Mouse (Mus musculus) midbrain, embryonic 10.5 days (tissue): ENCODE results near the gene Fam221a. TPM values are rescaled to one million over a fixed set of nuclear protein-coding genes. Genes with fewer than 3 reads are reported as not detected.
"Not testable (repeated sequence)": the region's sequence is repeated elsewhere in the genome, so short reads cannot be mapped to it uniquely, and the experiment has no call there.

Experiments used
- DNase-seq: peaks from one replicate; pipeline ENCODE4 v3.0.0-alpha.2; 2017; ENCODE audit warnings: low spot score
- H3K27ac ChIP-seq: fragments of 300-500 bp; sonication (generic); replicated peaks from 2 replicates; pipeline ENCODE4 v1.5.1; 2016; ENCODE audit warnings: mild to moderate bottlenecking
- H3K27me3 ChIP-seq: fragments of 300-500 bp; sonication (generic); 2 replicates; pipeline ENCODE4 v1.6.1; 2016; ENCODE audit warnings: low read depth, mild to moderate bottlenecking; ENCODE audit not compliant: poor library complexity, severe bottlenecking
- H3K36me3 ChIP-seq: fragments of 300-500 bp; sonication (generic); 2 replicates; pipeline ENCODE4 v1.6.1; 2016; ENCODE audit warnings: mild to moderate bottlenecking, moderate library complexity
- H3K4me1 ChIP-seq: fragments of 300-500 bp; sonication (generic); 2 replicates; pipeline ENCODE4 v1.6.1; 2016
- H3K4me3 ChIP-seq: fragments of 300-500 bp; sonication (generic); 2 replicates; pipeline ENCODE4 v1.5.1; 2016; ENCODE audit warnings: mild to moderate bottlenecking, moderate library complexity
- H3K9me3 ChIP-seq: fragments of 300-500 bp; sonication (generic); replicated peaks from 2 replicates; pipeline ENCODE4 v1.6.1; 2016; ENCODE audit warnings: mild to moderate bottlenecking
- whole genome bisulfite sequencing: fragments of 180-500 bp; shearing (Covaris S2); methylation state at CpG from one replicate; pipeline ENCODE4 v1.1.7; 2016; 5-methylcytosine and 5-hydroxymethylcytosine counted together
- polyA plus RNA-seq: library from polyadenylated mRNA; unstranded; fragments of >200 nt; fragmentation: Nextera tagmentation; extraction: Ambion mirVana; gene quantifications from 2 replicates; pipeline ENCODE4 v1.2.1, GENCODE M21; 2016

Gene Fam221a
- polyA plus RNA-seq, 1 experiment from 2014 or later = 5.8 TPM

GRCm38 (mm10) chr6:49398365-49398764 is 30.8 kb downstream of the Fam221a start:
- H3K4me3 ChIP-seq = no peak overlapping the region
- DNase-seq = no peak
- no peak overlapping the region for H3K27ac ChIP-seq
- no peaks in the 10 kb centered on the region for H3K4me1 ChIP-seq
- no peaks in the 10 kb centered on the region for H3K27me3 ChIP-seq
- no peaks in the 10 kb centered on the region for H3K36me3 ChIP-seq
- H3K9me3 ChIP-seq = peaks cover 6% of the 10 kb centered on the region; the same call in 1 of the 2 replicates

- H3K36me3 ChIP-seq = no peaks in the 10 kb centered on the region
- WGBS = 89% methylated on average over 3 of the region's 3 CpGs
- H3K27me3 ChIP-seq = no peaks in the 10 kb centered on the region
- H3K4me1 ChIP-seq = no peaks in the 10 kb centered on the region
- DNase-seq = no peak
- no peak overlapping the region for H3K27ac ChIP-seq
- no peaks in the 10 kb centered on the region for H3K9me3 ChIP-seq
- H3K4me3 ChIP-seq = no peak overlapping the region
Measured at GRCm38 (mm10) chr6:49410830-49411229, 43.3 kb downstream of the Fam221a start.

DNA sequence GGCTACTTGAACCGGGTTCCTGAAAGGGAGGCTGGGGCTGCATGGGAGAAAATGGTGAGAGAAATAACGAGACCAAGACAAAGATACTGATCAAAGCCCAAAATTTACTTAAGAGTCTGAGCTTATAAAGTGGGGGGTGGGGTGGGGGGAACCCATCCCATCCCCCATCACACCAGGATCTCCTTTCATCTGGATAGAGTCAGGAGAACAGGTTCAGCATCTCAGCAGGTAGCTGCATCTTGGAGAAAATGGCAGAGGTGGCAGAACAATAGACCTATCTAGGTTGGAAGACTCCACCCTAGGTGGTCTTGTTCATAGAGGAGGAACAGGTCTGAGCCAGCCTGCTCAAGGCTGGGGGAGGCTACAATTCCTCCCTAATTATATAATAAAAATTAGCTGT is 45.4 kb downstream of the Fam221a start:
- not testable (repeated sequence) for H3K4me3 ChIP-seq, H3K9me3 ChIP-seq, H3K27ac ChIP-seq, DNase-seq, H3K27me3 ChIP-seq, H3K4me1 ChIP-seq, H3K36me3 ChIP-seq
- 69% methylated on average over 2 of the region's 2 CpGs for WGBS

DNA sequence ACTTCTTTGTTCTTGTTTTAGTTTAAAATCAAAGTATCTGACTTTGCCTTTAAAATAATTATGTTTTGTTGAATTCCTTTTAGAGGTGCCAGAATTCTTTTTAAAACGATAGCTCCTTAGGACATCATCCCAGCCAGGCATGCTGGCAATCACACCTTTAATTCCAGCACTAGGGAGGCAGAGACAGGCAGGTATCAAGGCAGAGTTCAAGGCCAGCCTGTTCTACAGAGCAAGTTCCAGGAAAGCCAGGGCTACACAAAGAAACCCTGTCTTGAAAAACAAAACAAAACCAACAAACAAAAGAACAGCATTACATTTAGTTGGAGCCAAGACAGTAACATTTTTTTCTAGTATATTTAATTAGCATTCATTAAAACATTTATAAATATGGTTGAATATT is 48.4 kb downstream of the Fam221a start:
- Histone ChIP-seq H3K36me3 (no peaks in the 10 kb centered on the region), H3K27me3 (no peaks in the 10 kb centered on the region), H3K9me3 (no peaks in the 10 kb centered on the region), H3K4me1 (no peaks in the 10 kb centered on the region), H3K27ac (no peak overlapping the region), H3K4me3 (no peak overlapping the region)
- WGBS = 79% methylated on average over 1 of the region's 1 CpGs
- DNase-seq = no peak

DNA sequence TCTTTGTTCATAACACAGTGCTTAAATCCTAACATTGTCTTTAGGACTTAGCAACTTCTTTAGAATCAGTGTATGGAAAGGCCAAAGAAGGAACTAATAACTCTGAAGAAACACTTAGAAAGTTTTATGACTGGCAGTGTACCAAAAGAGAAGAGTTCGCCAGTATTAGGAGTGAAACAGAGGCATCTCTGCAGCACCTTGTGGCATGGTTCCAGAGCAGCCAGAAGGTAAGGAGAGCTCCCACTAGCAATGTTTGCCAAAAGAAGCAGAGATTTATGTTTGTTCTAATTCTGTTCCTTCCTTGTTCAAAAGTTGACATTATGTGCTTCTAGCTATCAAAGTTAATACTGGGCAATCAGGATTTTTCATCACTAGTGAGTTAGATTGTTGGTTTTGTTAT is 69.8 kb downstream of the Fam221a start:
- no peaks in the 10 kb centered on the region for H3K27me3 ChIP-seq
- H3K4me1 ChIP-seq = no peaks in the 10 kb centered on the region
- H3K4me3 ChIP-seq = no peak overlapping the region
- WGBS = 92% methylated on average over 1 of the region's 1 CpGs
- no peak overlapping the region for H3K27ac ChIP-seq
- no peaks in the 10 kb centered on the region for H3K36me3 ChIP-seq
- no peaks in the 10 kb centered on the region for H3K9me3 ChIP-seq
- DNase-seq = no peak

Other genes with a start within 250 kb of the Fam221a start
- 134 and 148 TPM in 2 replicates for gene Igf2bp3, start 152.8 kb upstream of the Fam221a start, polyA plus RNA-seq
- gene Tra2a, start 103.7 kb upstream of the Fam221a start, polyA plus RNA-seq = 121 and 126 TPM in 2 replicates
- gene Ccdc126, start 48.5 kb upstream of the Fam221a start, polyA plus RNA-seq = 4.7 and 5.6 TPM in 2 replicates
- gene Stk31, start 27.9 kb downstream of the Fam221a start, polyA plus RNA-seq = 0.07 and 0.09 TPM in 2 replicates